Mouse (Mus musculus) liver, embryonic 14.5 days (tissue): ENCODE data around the gene Ssr3. TPM values are rescaled to one million over a fixed set of nuclear protein-coding genes. Genes with fewer than 3 reads are reported as not detected.

Experiments used
- ATAC-seq: fragments of 200-750 bp; cut with Nextera tagmentation; 2 replicates; pipeline ENCODE4 v1.8.0; 2017; ENCODE audit warnings: moderate number of reproducible peaks, mild to moderate bottlenecking, moderate library complexity; ENCODE audit not compliant: insufficient read depth
- DNase-seq, 3 experiments: peaks; one replicate each; pipeline ENCODE4 v3.0.0-alpha.2; 2012 to 2013; ENCODE audit warnings: low read depth in 3 of 3, low spot score in 3 of 3
- H3K27ac ChIP-seq: fragments of 300-500 bp; sonication (generic); 2 replicates; pipeline ENCODE4 v1.5.1; 2014; ENCODE audit warnings: moderate library complexity, mild to moderate bottlenecking, control low read depth, inconsistent platforms
- H3K27me3 ChIP-seq: fragments of 300-500 bp; sonication (generic); 2 replicates; pipeline ENCODE4 v1.6.1; 2014; ENCODE audit warnings: mild to moderate bottlenecking, low read length, moderate library complexity; ENCODE audit not compliant: control insufficient read depth, insufficient read depth
- H3K36me3 ChIP-seq: fragments of 300-500 bp; sonication (generic); replicated peaks from 2 replicates; pipeline ENCODE4 v1.6.1; 2014; ENCODE audit warnings: low read depth; ENCODE audit not compliant: control insufficient read depth, insufficient read depth
- H3K4me1 ChIP-seq, 2 experiments: fragments of 200-500 bp in 1 of 2; fragments of 300-500 bp in 1 of 2; sonication (generic) in 1 of 2; replicated peaks; 2 replicates each; pipeline ENCODE4 v1.6.1; 2012 to 2014; ENCODE audit warnings: antibody characterized with exemption in 1 of 2, inconsistent platforms in 1 of 2, low read length in 1 of 2; ENCODE audit not compliant: control insufficient read depth in 2 of 2, insufficient read depth in 2 of 2
- H3K4me2 ChIP-seq: fragments of 300-500 bp; sonication (generic); 2 replicates; pipeline ENCODE4 v1.6.1; 2014; ENCODE audit warnings: low read depth, mild to moderate bottlenecking, control low read depth, moderate library complexity
- H3K4me3 ChIP-seq, 2 experiments: fragments of 200-500 bp in 1 of 2; fragments of 300-500 bp in 1 of 2; sonication (generic) in 1 of 2; 2 replicates each; pipeline ENCODE4 v1.5.1; 2012 to 2014; ENCODE audit warnings: low read depth in 2 of 2, low read length in 2 of 2, mild to moderate bottlenecking in 2 of 2, control low read depth in 1 of 2, inconsistent platforms in 1 of 2, moderate library complexity in 1 of 2; ENCODE audit not compliant: insufficient read depth in 1 of 2
- H3K9ac ChIP-seq: fragments of 300-500 bp; sonication (generic); replicated peaks from 2 replicates; pipeline ENCODE4 v1.6.1; 2014; ENCODE audit warnings: mild to moderate bottlenecking, control low read depth, moderate library complexity
- H3K9me3 ChIP-seq: fragments of 300-500 bp; sonication (generic); 2 replicates; pipeline ENCODE4 v1.6.1; 2016; ENCODE audit warnings: low read length, mixed read lengths; ENCODE audit not compliant: control insufficient read depth
- CTCF ChIP-seq: IDR thresholded peaks from 2 replicates; pipeline ENCODE4 v1.5.1; 2016; ENCODE audit warnings: antibody characterized with exemption, low read depth, control low read depth
- EP300 ChIP-seq: IDR thresholded peaks from 2 replicates; pipeline ENCODE4 v1.6.1; 2016; ENCODE audit warnings: antibody characterized with exemption, low read depth
- WGBS: fragments of 180-500 bp; shearing (Covaris S2); extraction: QIAGEN DNeasy Blood & Tissue Kit; methylation state at CpG from one replicate; pipeline ENCODE4 v1.1.7; 2014; ENCODE audit not compliant: insufficient replicate concordance; 5-methylcytosine and 5-hydroxymethylcytosine counted together
- polyA plus RNA-seq, 2 experiments: library from polyadenylated mRNA; depleted of rRNA in 1 of 2; stranded (reverse) in 1 of 2; unstranded in 1 of 2; fragments of >200 nt; fragmentation: Nextera tagmentation in 1 of 2; extraction: Ambion mirVana in 1 of 2; gene quantifications; 2 replicates each; pipeline versions ENCODE4 v1.2.1 to v1.2.3; 2012 to 2014

The Ssr3 gene
- polyA plus RNA-seq, 2 experiments: 62.3 to 120 TPM

DNA sequence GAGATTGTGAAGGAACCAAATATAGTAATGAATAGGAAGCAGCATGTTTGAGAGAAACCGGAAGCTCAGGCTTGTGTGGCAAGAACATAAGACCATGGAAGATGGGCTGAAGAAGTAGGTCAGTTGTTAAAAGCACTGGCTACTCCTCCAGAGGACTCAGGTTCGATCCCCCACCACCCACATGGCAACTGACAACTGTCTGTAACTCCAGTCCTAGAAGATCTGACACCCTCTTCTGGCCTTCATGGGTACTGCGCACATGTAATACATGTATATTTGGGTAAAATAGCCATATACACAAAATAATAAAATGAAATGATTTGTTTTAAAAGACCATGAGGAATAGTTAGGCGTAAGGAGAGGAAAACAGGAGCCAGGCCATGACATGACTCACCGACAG lies 39.8 kb upstream of the Ssr3 start:
- Histone ChIP-seq H3K4me1 (no peaks in the 10 kb centered on the region), H3K4me3 (no peak overlapping the region), H3K36me3 (no peaks in the 10 kb centered on the region), H3K9me3 (no peaks in the 10 kb centered on the region), H3K27ac (no peak overlapping the region), H3K27me3 (no peaks in the 10 kb centered on the region), H3K4me2 (no peak overlapping the region), H3K9ac (no peak overlapping the region)
- TF ChIP-seq CTCF (peak; percentile 36), EP300 (no peak)
- 75% methylated on average over 5 of the region's 5 CpGs for WGBS
- ATAC-seq: no peak
- no peak for DNase-seq

DNA sequence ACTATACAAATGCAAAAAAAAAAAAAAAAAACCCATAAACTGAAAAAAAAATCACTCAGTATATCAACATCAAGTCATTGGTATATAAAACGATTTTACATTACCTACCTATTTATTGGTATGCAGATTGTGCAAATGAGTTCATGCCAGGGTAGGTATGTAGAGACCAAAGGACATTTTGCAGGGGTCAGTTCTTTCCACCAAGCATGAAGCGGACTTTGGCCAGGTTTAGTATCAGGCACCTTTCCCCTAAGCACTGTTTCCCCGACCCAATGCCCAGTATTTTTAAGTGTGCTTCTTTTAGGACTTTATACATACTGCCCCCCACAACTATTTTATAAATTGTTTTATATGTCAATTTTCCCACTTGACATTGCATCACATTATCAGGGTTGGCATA lies 27.3 kb upstream of the Ssr3 start:
- H3K4me3 ChIP-seq: no peak overlapping the region
- WGBS: 58% methylated on average over 3 of the region's 3 CpGs
- no peaks in the 10 kb centered on the region for H3K9me3 ChIP-seq
- no peak for ATAC-seq
- H3K27me3 ChIP-seq: no peaks in the 10 kb centered on the region
- no peak for DNase-seq
- TF ChIP-seq EP300 (no peak), CTCF (no peak)
- no peak overlapping the region for H3K9ac ChIP-seq
- no peaks in the 10 kb centered on the region for H3K36me3 ChIP-seq
- no peaks in the 10 kb centered on the region for H3K4me1 ChIP-seq
- no peak overlapping the region for H3K4me2 ChIP-seq
- no peak overlapping the region for H3K27ac ChIP-seq

DNA sequence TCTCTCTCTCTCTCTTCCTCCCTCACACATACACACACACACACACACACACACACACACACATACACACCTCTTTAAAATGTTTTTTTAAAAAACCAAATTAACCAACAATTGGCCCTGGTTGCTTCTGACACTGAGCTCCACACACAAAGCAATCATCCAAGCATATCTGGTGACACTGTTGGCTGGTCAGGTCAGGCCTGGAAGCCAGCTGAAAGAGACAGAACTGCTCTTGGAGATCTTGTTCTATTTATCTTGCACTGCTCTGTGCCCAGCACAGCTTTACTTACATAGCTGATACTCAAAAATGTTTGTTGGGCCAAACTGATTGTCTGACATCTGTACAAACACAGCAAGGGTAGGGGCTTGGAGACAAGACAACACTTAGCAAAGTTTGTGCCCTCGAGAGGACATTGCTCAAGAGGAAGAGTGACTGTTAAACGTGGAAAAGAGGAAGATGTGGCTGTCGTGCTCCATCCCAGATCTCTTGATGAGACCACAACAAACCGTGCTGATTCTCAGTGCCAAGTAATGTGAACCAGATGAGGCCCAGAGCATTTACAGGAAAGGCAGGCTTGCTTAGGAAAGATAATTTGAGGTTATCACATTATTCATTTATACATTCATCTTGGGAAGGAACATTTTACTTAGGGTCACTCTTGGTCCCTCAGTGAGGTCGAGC lies 25.6 kb upstream of the Ssr3 start:
- WGBS: 11% methylated on average over 5 of the region's 5 CpGs
- Histone ChIP-seq H3K27ac (no peak overlapping the region), H3K36me3 (no peaks in the 10 kb centered on the region), H3K27me3 (no peaks in the 10 kb centered on the region), H3K4me2 (no peak overlapping the region), H3K4me1 (no peaks in the 10 kb centered on the region), H3K9me3 (no peaks in the 10 kb centered on the region), H3K4me3 (no peak overlapping the region), H3K9ac (no peak overlapping the region)
- peak in 1 of 3 experiments; percentile 14 for DNase-seq
- ATAC-seq: no peak
- TF ChIP-seq EP300 (no peak), CTCF (no peak)

DNA sequence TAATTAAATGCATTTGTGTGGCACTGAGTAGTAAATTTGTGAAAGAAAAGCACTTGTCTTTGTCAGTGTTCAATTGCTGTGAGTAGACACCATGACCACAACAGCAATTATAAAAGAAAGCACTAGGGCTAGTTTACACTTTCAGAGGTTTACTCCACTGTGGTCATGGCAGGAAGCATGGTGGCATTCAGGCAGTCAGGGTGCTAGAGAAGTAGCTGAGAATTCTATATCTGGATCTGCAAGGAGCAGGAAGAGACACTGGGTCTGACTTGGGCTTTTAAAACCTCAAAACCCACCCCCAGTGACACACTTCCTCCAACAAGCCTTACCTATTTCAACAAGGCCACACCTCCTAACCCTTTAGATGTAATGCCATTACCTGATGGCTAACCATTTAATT lies 24.1 kb upstream of the Ssr3 start:
- no peak overlapping the region for H3K4me2 ChIP-seq
- H3K4me1 ChIP-seq: no peaks in the 10 kb centered on the region
- no peak overlapping the region for H3K27ac ChIP-seq
- ATAC-seq: no peak
- no peak overlapping the region for H3K4me3 ChIP-seq
- H3K36me3 ChIP-seq: no peaks in the 10 kb centered on the region
- TF ChIP-seq CTCF (no peak), EP300 (no peak)
- DNase-seq: no peak
- no peaks in the 10 kb centered on the region for H3K27me3 ChIP-seq
- no peak overlapping the region for H3K9ac ChIP-seq
- no peaks in the 10 kb centered on the region for H3K9me3 ChIP-seq

DNA sequence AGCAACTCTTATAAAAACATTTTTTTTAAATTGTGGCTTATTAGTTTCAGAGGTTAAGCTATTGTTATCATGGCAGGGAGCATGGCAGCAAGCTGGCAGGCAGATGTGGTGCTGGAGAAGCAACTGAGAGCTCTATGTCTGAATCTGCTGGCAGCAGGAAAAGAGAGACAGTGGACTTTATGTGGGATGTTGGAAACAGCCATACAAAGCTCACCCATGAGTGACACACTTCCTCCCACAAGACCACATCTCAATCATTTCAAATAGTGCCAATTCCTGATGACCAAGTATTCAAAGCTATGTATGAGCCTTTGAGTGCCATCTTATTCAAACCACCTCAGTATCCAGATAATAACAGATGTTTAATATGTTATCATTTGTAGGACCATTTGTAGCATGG lies 15.5 kb upstream of the Ssr3 start:
- no peaks in the 10 kb centered on the region for H3K4me1 ChIP-seq
- no peak overlapping the region for H3K4me2 ChIP-seq
- DNase-seq: no peak
- no peaks in the 10 kb centered on the region for H3K9me3 ChIP-seq
- no peak overlapping the region for H3K9ac ChIP-seq
- no peak overlapping the region for H3K27ac ChIP-seq
- no peaks in the 10 kb centered on the region for H3K36me3 ChIP-seq
- H3K4me3 ChIP-seq: no peak overlapping the region
- ATAC-seq: no peak
- TF ChIP-seq CTCF (no peak), EP300 (no peak)
- no peaks in the 10 kb centered on the region for H3K27me3 ChIP-seq
